Mouse (Mus musculus) hindbrain, embryonic 14.5 days (tissue): ENCODE data around the gene Rtn1. TPM values are rescaled to one million over a fixed set of nuclear protein-coding genes. Genes with fewer than 3 reads are reported as not detected.

Experiments
- ATAC-seq: fragments of 200-750 bp; cut with Nextera tagmentation; 2 replicates; pipeline ENCODE4 v1.8.0; 2017; ENCODE audit warnings: moderate number of reproducible peaks, mild to moderate bottlenecking, moderate TSS enrichment, moderate library complexity; ENCODE audit not compliant: low FRiP score
- DNase-seq: peaks from one replicate; pipeline ENCODE4 v3.0.0-alpha.2; 2015; ENCODE audit warnings: low spot score
- H3K27ac ChIP-seq: fragments of 300-500 bp; sonication (generic); 2 replicates; pipeline ENCODE4 v1.5.1; 2014; ENCODE audit warnings: mild to moderate bottlenecking, moderate library complexity
- H3K27me3 ChIP-seq: fragments of 300-500 bp; sonication (generic); 2 replicates; pipeline ENCODE4 v1.6.1; 2014; ENCODE audit warnings: mild to moderate bottlenecking, low read length, mixed read lengths; ENCODE audit not compliant: control insufficient read depth, insufficient read depth
- H3K36me3 ChIP-seq: fragments of 300-500 bp; sonication (generic); replicated peaks from 2 replicates; pipeline ENCODE4 v1.6.1; 2014; ENCODE audit not compliant: control insufficient read depth, insufficient read depth
- H3K4me1 ChIP-seq: fragments of 300-500 bp; sonication (generic); replicated peaks from 2 replicates; pipeline ENCODE4 v1.6.1; 2014; ENCODE audit warnings: antibody characterized with exemption, low read length, mixed read lengths; ENCODE audit not compliant: control insufficient read depth, insufficient read depth
- H3K4me2 ChIP-seq: fragments of 300-500 bp; sonication (generic); replicated peaks from 2 replicates; pipeline ENCODE4 v1.6.1; 2014; ENCODE audit warnings: mild to moderate bottlenecking, moderate library complexity
- H3K4me3 ChIP-seq: fragments of 300-500 bp; sonication (generic); replicated peaks from 2 replicates; pipeline ENCODE4 v1.5.1; 2014; ENCODE audit warnings: mild to moderate bottlenecking, low read length
- H3K9ac ChIP-seq: fragments of 300-500 bp; sonication (generic); 2 replicates; pipeline ENCODE4 v1.6.1; 2014
- H3K9me3 ChIP-seq: fragments of 300-500 bp; sonication (generic); 2 replicates; pipeline ENCODE4 v1.6.1; 2016; ENCODE audit warnings: low read length; ENCODE audit not compliant: control insufficient read depth
- WGBS: fragments of 180-500 bp; shearing (Covaris S2); extraction: QIAGEN DNeasy Blood & Tissue Kit; methylation state at CpG from one replicate; pipeline ENCODE4 v1.1.7; 2014; 5-methylcytosine and 5-hydroxymethylcytosine counted together
- polyA plus RNA-seq: library from polyadenylated mRNA; unstranded; fragments of >200 nt; fragmentation: Nextera tagmentation; extraction: Ambion mirVana; gene quantifications from 2 replicates; pipeline ENCODE4 v1.2.1, GENCODE M21; 2014

Gene Rtn1
- polyA plus RNA-seq, 1 experiment from 2014 or later = 2,853 TPM

- 59% methylated on average over 5 of the region's 5 CpGs for WGBS
- H3K9ac ChIP-seq = no peak overlapping the region
- no peaks in the 10 kb centered on the region for H3K9me3 ChIP-seq
- H3K27me3 ChIP-seq = no peaks in the 10 kb centered on the region
- H3K4me3 ChIP-seq = no peak overlapping the region
- DNase-seq = no peak
- no peak overlapping the region for H3K4me2 ChIP-seq
- no peaks in the 10 kb centered on the region for H3K36me3 ChIP-seq
- H3K27ac ChIP-seq = no peak overlapping the region
- 0 out of 2 replicates have a peak, but pooled peaks cover 2% of the 10 kb centered on the region for H3K4me1 ChIP-seq
- no peak for ATAC-seq
Measured at GRCm38 (mm10) chr12:72279129-72279875, 129.6 kb downstream of the Rtn1 start.

GRCm38 (mm10) chr12:72273721-72274414 lies 135.0 kb downstream of the Rtn1 start:
- Histone ChIP-seq H3K4me1 (peaks cover 7% of the 10 kb centered on the region; the same call in 1 of the 2 replicates), H3K4me2 (no peak overlapping the region), H3K9ac (no peak overlapping the region), H3K9me3 (no peaks in the 10 kb centered on the region), H3K4me3 (no peak overlapping the region), H3K27ac (peak overlapping the region; percentile 15), H3K36me3 (no peaks in the 10 kb centered on the region), H3K27me3 (no peaks in the 10 kb centered on the region)
- ATAC-seq (peak; percentile 87), DNase-seq (peak; percentile 50)
- 40% methylated on average over 13 of the region's 13 CpGs for WGBS

- Histone ChIP-seq H3K27me3 (no peaks in the 10 kb centered on the region), H3K9me3 (no peaks in the 10 kb centered on the region), H3K36me3 (no peaks in the 10 kb centered on the region), H3K27ac (no peak overlapping the region), H3K4me3 (no peak overlapping the region), H3K9ac (no peak overlapping the region), H3K4me1 (peaks cover 23% of the 10 kb centered on the region), H3K4me2 (no peak overlapping the region)
- 79% methylated on average over 2 of the region's 2 CpGs for WGBS
- DNase-seq (no peak), ATAC-seq (no peak)
Measured at GRCm38 (mm10) chr12:72267614-72268013, 141.2 kb downstream of the Rtn1 start.

GRCm38 (mm10) chr12:72265261-72266228 lies 143.3 kb downstream of the Rtn1 start:
- Histone ChIP-seq H3K27ac (peak overlapping the region; percentile 86), H3K4me1 (peaks cover 23% of the 10 kb centered on the region), H3K9ac (no peak overlapping the region), H3K4me2 (no peak overlapping the region), H3K9me3 (no peaks in the 10 kb centered on the region), H3K27me3 (no peaks in the 10 kb centered on the region), H3K4me3 (no peak overlapping the region), H3K36me3 (no peaks in the 10 kb centered on the region)
- DNase-seq (peak; percentile 84), ATAC-seq (peak; percentile 89)
- 87% methylated on average over 3 of the region's 3 CpGs for WGBS

- WGBS = 64% methylated on average over 12 of the region's 12 CpGs
- ATAC-seq (no peak), DNase-seq (no peak)
- Histone ChIP-seq H3K27ac (peak overlapping the region; percentile 86), H3K9ac (no peak overlapping the region), H3K27me3 (no peaks in the 10 kb centered on the region), H3K36me3 (no peaks in the 10 kb centered on the region), H3K4me3 (no peak overlapping the region), H3K9me3 (no peaks in the 10 kb centered on the region), H3K4me2 (no peak overlapping the region), H3K4me1 (peaks cover 23% of the 10 kb centered on the region)
Measured at GRCm38 (mm10) chr12:72263213-72264103, 145.4 kb downstream of the Rtn1 start.

- Histone ChIP-seq H3K4me1 (no peaks in the 10 kb centered on the region), H3K4me2 (no peak overlapping the region), H3K9ac (no peak overlapping the region), H3K36me3 (no peaks in the 10 kb centered on the region), H3K9me3 (no peaks in the 10 kb centered on the region), H3K27ac (no peak overlapping the region), H3K27me3 (no peaks in the 10 kb centered on the region), H3K4me3 (no peak overlapping the region)
- WGBS = 73% methylated on average over 6 of the region's 6 CpGs
- DNase-seq (no peak), ATAC-seq (no peak)
Measured at GRCm38 (mm10) chr12:72257000-72257399, 151.9 kb downstream of the Rtn1 start.

GRCm38 (mm10) chr12:72253040-72253439 lies 155.8 kb downstream of the Rtn1 start:
- Histone ChIP-seq H3K27me3 (no peaks in the 10 kb centered on the region), H3K9me3 (no peaks in the 10 kb centered on the region), H3K36me3 (no peaks in the 10 kb centered on the region), H3K4me1 (no peaks in the 10 kb centered on the region), H3K27ac (no peak overlapping the region), H3K9ac (no peak overlapping the region), H3K4me2 (no peak overlapping the region), H3K4me3 (no peak overlapping the region)
- DNase-seq (peak; percentile 49), ATAC-seq (peak; percentile 72; the same call in 1 of the 2 replicates)
- WGBS = 44% methylated on average over 3 of the region's 3 CpGs

GRCm38 (mm10) chr12:72251890-72252445 lies 156.9 kb downstream of the Rtn1 start:
- ATAC-seq = no peak
- H3K4me2 ChIP-seq = no peak overlapping the region
- no peaks in the 10 kb centered on the region for H3K27me3 ChIP-seq
- no peaks in the 10 kb centered on the region for H3K9me3 ChIP-seq
- no peak overlapping the region for H3K27ac ChIP-seq
- H3K4me1 ChIP-seq = no peaks in the 10 kb centered on the region
- H3K36me3 ChIP-seq = no peaks in the 10 kb centered on the region
- no peak overlapping the region for H3K4me3 ChIP-seq
- 72% methylated on average over 10 of the region's 10 CpGs for WGBS
- no peak overlapping the region for H3K9ac ChIP-seq
- DNase-seq = no peak
